Mouse (Mus musculus) liver, postnatal 0 days (tissue): ENCODE data around the gene Dtnb. TPM values are rescaled to one million over a fixed set of nuclear protein-coding genes. Genes with fewer than 3 reads are reported as not detected.

ENCODE experiments used
- ATAC-seq: fragments of 200-750 bp; cut with Nextera tagmentation; 2 replicates; pipeline ENCODE4 v1.8.0; 2017; ENCODE audit warnings: mild to moderate bottlenecking, moderate library complexity
- DNase-seq: peaks from one replicate; pipeline ENCODE4 v3.0.0-alpha.2; 2016
- H3K27ac ChIP-seq: fragments of 300-500 bp; sonication (generic); 2 replicates; pipeline ENCODE4 v1.5.1; 2014; ENCODE audit warnings: antibody characterized with exemption, moderate library complexity, mild to moderate bottlenecking, low read depth
- H3K27me3 ChIP-seq: fragments of 300-500 bp; sonication (generic); 2 replicates; pipeline ENCODE4 v1.6.1; 2014; ENCODE audit warnings: low read length, control low read depth, mixed read lengths; ENCODE audit not compliant: insufficient read depth
- H3K36me3 ChIP-seq: fragments of 300-500 bp; sonication (generic); replicated peaks from 2 replicates; pipeline ENCODE4 v1.6.1; 2014; ENCODE audit warnings: mild to moderate bottlenecking, control low read depth, low read length, moderate library complexity, mixed read lengths; ENCODE audit not compliant: insufficient read depth
- H3K4me1 ChIP-seq: fragments of 300-500 bp; sonication (generic); 2 replicates; pipeline ENCODE4 v1.6.1; 2014; ENCODE audit warnings: antibody characterized with exemption, mild to moderate bottlenecking, control low read depth; ENCODE audit not compliant: insufficient read depth
- H3K4me2 ChIP-seq: fragments of 300-500 bp; sonication (generic); 2 replicates; pipeline ENCODE4 v1.6.1; 2014; ENCODE audit warnings: low read depth, mild to moderate bottlenecking, low read length, moderate library complexity, mixed read lengths
- H3K4me3 ChIP-seq: fragments of 300-500 bp; sonication (generic); 2 replicates; pipeline ENCODE4 v1.5.1; 2014; ENCODE audit warnings: low read depth, low read length
- H3K9ac ChIP-seq: fragments of 300-500 bp; sonication (generic); replicated peaks from 2 replicates; pipeline ENCODE4 v1.6.1; 2014; ENCODE audit warnings: mild to moderate bottlenecking, moderate library complexity
- H3K9me3 ChIP-seq: fragments of 300-500 bp; sonication (generic); 2 replicates; pipeline ENCODE4 v1.6.1; 2016; ENCODE audit warnings: mild to moderate bottlenecking, control low read depth, low read length, mixed read lengths
- CTCF ChIP-seq: sonication (generic); IDR thresholded peaks from 2 replicates; pipeline ENCODE4 v1.5.1; 2016; ENCODE audit warnings: antibody characterized with exemption, low read depth
- EP300 ChIP-seq: IDR thresholded peaks from 2 replicates; pipeline ENCODE4 v1.6.1; 2016; ENCODE audit warnings: antibody characterized with exemption, low read depth, mild to moderate bottlenecking
- WGBS: fragments of 180-500 bp; shearing (Covaris S2); extraction: QIAGEN DNeasy Blood & Tissue Kit; methylation state at CpG from one replicate; pipeline ENCODE4 v1.1.7; 2014; ENCODE audit not compliant: insufficient replicate concordance; 5-methylcytosine and 5-hydroxymethylcytosine counted together
- polyA plus RNA-seq: library from polyadenylated mRNA; unstranded; fragments of >200 nt; fragmentation: Nextera tagmentation; extraction: Ambion mirVana; gene quantifications from 2 replicates; pipeline ENCODE4 v1.2.1, GENCODE M21; 2015

The Dtnb gene
- polyA plus RNA-seq, 1 experiment from 2014 or later = 15.7 TPM

- no peak overlapping the region for H3K9ac ChIP-seq
- H3K27me3 ChIP-seq = no peaks in the 10 kb centered on the region
- H3K4me1 ChIP-seq = peaks cover 30% of the 10 kb centered on the region
- no peak overlapping the region for H3K4me2 ChIP-seq
- ATAC-seq (no peak), DNase-seq (no peak)
- no peak overlapping the region for H3K27ac ChIP-seq
- no peaks in the 10 kb centered on the region for H3K9me3 ChIP-seq
- no peak overlapping the region for H3K4me3 ChIP-seq
- WGBS = 56% methylated on average over 6 of the region's 6 CpGs
- TF ChIP-seq EP300 (no peak), CTCF (no peak)
- H3K36me3 ChIP-seq = peaks cover 6% of the 10 kb centered on the region; the same call in 1 of the 2 replicates
These were observed 206.1 kb downstream of the Dtnb start for GRCm38 (mm10) chr12:3778286-3778685.

GRCm38 (mm10) chr12:3779639-3780038 lies 207.5 kb downstream of the Dtnb start:
- WGBS = 72% methylated on average over 2 of the region's 2 CpGs
- DNase-seq (no peak), ATAC-seq (no peak)
- no peak overlapping the region for H3K9ac ChIP-seq
- H3K4me2 ChIP-seq = no peak overlapping the region
- no peaks in the 10 kb centered on the region for H3K9me3 ChIP-seq
- no peak overlapping the region for H3K4me3 ChIP-seq
- H3K4me1 ChIP-seq = peaks cover 30% of the 10 kb centered on the region
- peaks cover 2% of the 10 kb centered on the region; the same call in 1 of the 2 replicates for H3K36me3 ChIP-seq
- H3K27me3 ChIP-seq = no peaks in the 10 kb centered on the region
- H3K27ac ChIP-seq = no peak overlapping the region
- TF ChIP-seq CTCF (no peak), EP300 (no peak)

GRCm38 (mm10) chr12:3780405-3780891 lies 208.3 kb downstream of the Dtnb start:
- WGBS = 16% methylated on average over 8 of the region's 8 CpGs
- peak; percentile 53 for DNase-seq
- H3K4me3 ChIP-seq = no peak overlapping the region
- peak overlapping the region; percentile 78 for H3K27ac ChIP-seq
- ATAC-seq = peak; percentile 60
- no peaks in the 10 kb centered on the region for H3K9me3 ChIP-seq
- H3K4me2 ChIP-seq = no peak overlapping the region
- no peaks in the 10 kb centered on the region for H3K27me3 ChIP-seq
- TF ChIP-seq EP300 (no peak), CTCF (no peak)
- 0 out of 2 replicates have a peak, but pooled peaks cover 2% of the 10 kb centered on the region for H3K36me3 ChIP-seq
- peaks cover 30% of the 10 kb centered on the region for H3K4me1 ChIP-seq
- H3K9ac ChIP-seq = no peak overlapping the region

DNA sequence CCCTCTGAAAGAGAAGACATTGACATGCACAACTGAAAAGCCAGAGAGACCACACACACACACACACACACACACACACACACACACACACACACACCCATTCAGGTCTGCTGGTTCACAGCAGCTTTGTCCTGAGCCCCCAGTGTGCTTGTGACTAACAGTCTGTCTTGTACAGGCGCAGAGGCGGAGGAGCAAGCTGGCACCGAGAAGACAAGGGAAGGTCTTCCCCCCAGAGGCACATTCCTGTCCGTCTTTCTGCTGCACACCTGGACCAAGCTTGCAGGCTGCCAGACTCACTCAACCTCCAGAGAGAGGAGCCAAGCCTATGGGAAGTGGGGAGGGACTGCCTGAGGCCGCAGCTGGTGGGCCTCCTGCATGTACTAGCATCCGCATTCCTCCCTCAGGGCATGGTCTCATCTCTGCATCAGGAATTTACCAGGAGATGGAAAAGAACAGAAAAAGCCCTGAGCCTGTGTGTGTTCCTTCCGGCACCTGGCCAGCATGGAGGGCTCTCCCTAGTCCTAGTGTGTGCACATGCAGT lies 208.8 kb downstream of the Dtnb start:
- Histone ChIP-seq H3K27ac (peak overlapping the region; percentile 78), H3K4me1 (peaks cover 27% of the 10 kb centered on the region), H3K4me3 (no peak overlapping the region), H3K4me2 (peak overlapping the region; percentile 33; the same call in 1 of the 2 replicates), H3K9ac (no peak overlapping the region), H3K9me3 (no peaks in the 10 kb centered on the region), H3K36me3 (0 out of 2 replicates have a peak, but pooled peaks cover 2% of the 10 kb centered on the region), H3K27me3 (no peaks in the 10 kb centered on the region)
- 41% methylated on average over 7 of the region's 7 CpGs for WGBS
- DNase-seq = peak; percentile 24
- TF ChIP-seq EP300 (no peak), CTCF (no peak)
- no peak; the same call in 1 of the 2 replicates for ATAC-seq

GRCm38 (mm10) chr12:3781482-3781881 lies 209.3 kb downstream of the Dtnb start:
- H3K27me3 ChIP-seq = no peaks in the 10 kb centered on the region

GRCm38 (mm10) chr12:3783196-3783825 lies 211.1 kb downstream of the Dtnb start:
- H3K4me1 ChIP-seq = peaks cover 22% of the 10 kb centered on the region
- H3K27ac ChIP-seq = no peak overlapping the region
- ATAC-seq = no peak
- no peak overlapping the region for H3K4me3 ChIP-seq
- H3K4me2 ChIP-seq = no peak overlapping the region
- no peak for DNase-seq
- H3K9ac ChIP-seq = no peak overlapping the region
- no peaks in the 10 kb centered on the region for H3K36me3 ChIP-seq
- H3K27me3 ChIP-seq = no peaks in the 10 kb centered on the region
- TF ChIP-seq CTCF (no peak), EP300 (no peak)
- 65% methylated on average over 3 of the region's 3 CpGs for WGBS
- no peaks in the 10 kb centered on the region for H3K9me3 ChIP-seq

More at GRCm38 (mm10) chr12:3781482-3781881, 209.3 kb downstream of the Dtnb start:
- H3K4me1 ChIP-seq = peaks cover 24% of the 10 kb centered on the region
- DNase-seq (peak; percentile 92), ATAC-seq (peak; percentile 85)
- no peaks in the 10 kb centered on the region for H3K36me3 ChIP-seq
- TF ChIP-seq EP300 = no peak
- peak; percentile 97 for TF ChIP-seq CTCF
- H3K4me3 ChIP-seq = no peak overlapping the region
- WGBS = 5% methylated on average over 8 of the region's 8 CpGs
- peak overlapping the region; percentile 33; the same call in 1 of the 2 replicates for H3K4me2 ChIP-seq
- peak overlapping the region; percentile 78 for H3K27ac ChIP-seq
- H3K9ac ChIP-seq = no peak overlapping the region
- H3K9me3 ChIP-seq = no peaks in the 10 kb centered on the region
